Mouse (Mus musculus): ENCODE results near the gene 1700020L24Rik.

The 1700020L24Rik gene

GRCm38 (mm10) chr11:83437377-83437776 is at the start of gene 1700020L24Rik:
TSS of gene 1700020L24Rik (plus strand) at chr11:83437677.
- CTCF ChIA-PET: no interaction called here

GRCm38 (mm10) chr11:83393062-83393461 is 44.4 kb upstream of the 1700020L24Rik start:
- CTCF ChIA-PET: no interaction called here

- CTCF ChIA-PET: no interaction called here
Observed at GRCm38 (mm10) chr11:83394802-83395439, 42.6 kb upstream of the 1700020L24Rik start.

- CTCF ChIA-PET: interaction anchor here (0.6 kb wide), 1 partner anchor 1431 kb away, joined by 6 read pairs; no protein-coding TSS in a partner anchor
Observed at GRCm38 (mm10) chr11:83397626-83398025, 39.9 kb upstream of the 1700020L24Rik start.

GRCm38 (mm10) chr11:83398724-83399123 is 38.8 kb upstream of the 1700020L24Rik start:
- CTCF ChIA-PET: no interaction called here

GRCm38 (mm10) chr11:83403787-83404186 is 33.7 kb upstream of the 1700020L24Rik start:
- CTCF ChIA-PET: no interaction called here

- CTCF ChIA-PET: no interaction called here
Observed at GRCm38 (mm10) chr11:83406391-83406790, 31.1 kb upstream of the 1700020L24Rik start.

- CTCF ChIA-PET: interaction anchor here (1.1 kb wide), 1 partner anchor 14 kb away, joined by 3 read pairs; no protein-coding TSS in a partner anchor
Observed at GRCm38 (mm10) chr11:83408242-83408641, 29.2 kb upstream of the 1700020L24Rik start.

- CTCF ChIA-PET: interaction anchor here (1.1 kb wide), 1 partner anchor 13 kb away, joined by 3 read pairs; no protein-coding TSS in a partner anchor
Observed at GRCm38 (mm10) chr11:83409087-83409754, 28.3 kb upstream of the 1700020L24Rik start, which contains the start of gene Rasl10b. TSS of gene Rasl10b (plus strand) at chr11:83409137.

GRCm38 (mm10) chr11:83409792-83410291 is 27.6 kb upstream of the 1700020L24Rik start:
- CTCF ChIA-PET: no interaction called here

- CTCF ChIA-PET: no interaction called here
Observed at GRCm38 (mm10) chr11:83410510-83410909, 27.0 kb upstream of the 1700020L24Rik start.

GRCm38 (mm10) chr11:83417080-83417479 is 20.4 kb upstream of the 1700020L24Rik start:
- CTCF ChIA-PET: no interaction called here

- CTCF ChIA-PET: no interaction called here
Observed at GRCm38 (mm10) chr11:83417708-83418107, 19.8 kb upstream of the 1700020L24Rik start.

- CTCF ChIA-PET: no interaction called here
Observed at GRCm38 (mm10) chr11:83418566-83418965, 18.9 kb upstream of the 1700020L24Rik start.

- CTCF ChIA-PET: no interaction called here
Observed at GRCm38 (mm10) chr11:83420338-83420737, 17.1 kb upstream of the 1700020L24Rik start.

- CTCF ChIA-PET: no interaction called here
Observed at GRCm38 (mm10) chr11:83421305-83421704, 16.2 kb upstream of the 1700020L24Rik start.

- CTCF ChIA-PET: interaction anchor here (0.6 kb wide), 1 partner anchor 18 kb away, joined by 3 read pairs; no protein-coding TSS in a partner anchor
Observed at GRCm38 (mm10) chr11:83424681-83425080, 12.8 kb upstream of the 1700020L24Rik start.

GRCm38 (mm10) chr11:83426964-83427363 is 10.5 kb upstream of the 1700020L24Rik start:
- CTCF ChIA-PET: interaction anchor here (0.7 kb wide), 1 partner anchor 344 kb away, joined by 3 read pairs; no protein-coding TSS in a partner anchor

GRCm38 (mm10) chr11:83429355-83429754 is 8.1 kb upstream of the 1700020L24Rik start, which contains the start of gene Gas2l2:
TSS of gene Gas2l2 (minus strand) at chr11:83429455.
- CTCF ChIA-PET: no interaction called here

GRCm38 (mm10) chr11:83432533-83432932 is 4.9 kb upstream of the 1700020L24Rik start:
- CTCF ChIA-PET: interaction anchor here (0.7 to 0.8 kb wide), 2 partner anchors 8 to 28 kb away, joined by 3 read pairs; no protein-coding TSS in a partner anchor

GRCm38 (mm10) chr11:83439426-83440060 is 2.1 kb downstream of the 1700020L24Rik start:
- CTCF ChIA-PET: interaction anchor here (1.3 kb wide), 1 partner anchor 33 kb away, joined by 4 read pairs; no protein-coding TSS in a partner anchor
